Mouse (Mus musculus) cerebellum, adult 2 months (tissue): ENCODE measurements around the gene Fer.

Source experiments
- CTCF ChIP-seq: fragments of 200-500 bp; IDR thresholded peaks from 2 replicates; pipeline ENCODE4 v1.5.1; 2011; ENCODE audit warnings: low read depth, mild to moderate bottlenecking, control low read depth, low read length, moderate library complexity, borderline replicate concordance; ENCODE audit not compliant: insufficient read depth
- POLR2A ChIP-seq: fragments of 200-500 bp; IDR thresholded peaks from 2 replicates; pipeline ENCODE4 v1.6.1; 2011; ENCODE audit warnings: low read length, control low read depth, borderline replicate concordance; ENCODE audit not compliant: insufficient read depth

GRCm38 (mm10) chr17:63995921-63996320 lies 133.1 kb downstream of the Fer start:
- no peak for TF ChIP-seq POLR2A
- TF ChIP-seq CTCF = no peak
